Mouse (Mus musculus) small intestine, adult 2 months (tissue): Measurements from ENCODE around the gene Nmt1.

Source experiments
- CTCF ChIP-seq: fragments of 200-500 bp; IDR thresholded peaks from 2 replicates; pipeline ENCODE4 v1.5.1; 2012; ENCODE audit warnings: low read depth, mild to moderate bottlenecking, control low read depth, inconsistent platforms, low read length, moderate library complexity, mixed read lengths; ENCODE audit not compliant: insufficient replicate concordance, insufficient read length; ENCODE audit errors: extremely low read depth
- POLR2A ChIP-seq: fragments of 200-500 bp; IDR thresholded peaks from 2 replicates; pipeline ENCODE4 v1.6.1; 2012; ENCODE audit warnings: low read depth, mild to moderate bottlenecking, control low read depth, inconsistent platforms, low read length, moderate library complexity

GRCm38 (mm10) chr11:103067457-103068001 is 39.5 kb downstream of the Nmt1 start:
- no peak for TF ChIP-seq POLR2A
- TF ChIP-seq CTCF, result no peak
